Comparison of ENCODE assay signal across 9 mouse cellular contexts in the genomic region with DNA sequence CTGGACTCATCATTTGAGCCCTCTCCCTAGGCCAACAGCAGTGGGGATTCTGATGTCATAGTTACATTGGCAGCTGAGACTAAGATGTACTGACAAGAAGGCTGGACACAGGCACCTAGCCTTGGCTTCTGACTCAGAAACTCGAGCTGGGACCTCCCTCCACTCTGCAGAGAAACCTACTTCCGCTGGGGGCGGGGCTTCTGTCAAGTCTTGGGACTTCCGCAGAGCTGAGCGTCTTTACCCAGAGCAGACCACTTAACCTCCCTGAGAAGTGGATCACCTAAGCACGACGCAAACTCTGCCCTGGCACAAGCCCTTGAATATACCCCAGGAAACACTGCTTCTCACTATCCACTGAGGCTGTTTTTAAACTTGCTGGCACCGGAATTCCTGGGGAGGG. TPM values are rescaled to one million over a fixed set of nuclear protein-coding genes. Genes with fewer than 3 reads are reported as not detected.
DNase-seq lines count a peak whose midpoint lies in the region; ATAC-seq and TF ChIP-seq lines count a peak whose summit lies in the region.
"Had no signal": no experiment of that assay in that cellular context is flagged by ENCODE, and none has a peak within 500 bp of the region (broad histone marks: within the 10 kb centered on the region; RNA-seq: fewer than 3 reads in every experiment).

No protein-coding gene starts in this region.

- H3K4me2 ChIP-seq in intestine, embryonic 14.5 days (ENCODE audit: low read length) = 0 out of 2 replicates have a peak overlapping the region, but pooled peaks have one; percentile 16
- no peak overlapping the region for H3K4me2 ChIP-seq in forebrain, embryonic 15.5 days (replicated peaks)
- H3K4me2 ChIP-seq: limb, embryonic 15.5 days had no signal

- H3K9ac ChIP-seq in intestine, embryonic 14.5 days (ENCODE audit: low read length) = no peak overlapping the region
- H3K9ac ChIP-seq in forebrain, embryonic 15.5 days (replicated peaks) = no peak overlapping the region
- H3K9ac ChIP-seq: limb, embryonic 15.5 days had no signal

- no peak for ATAC-seq in intestine, embryonic 14.5 days (replicated peaks; ENCODE audit: low FRiP score, low TSS enrichment, low read depth)
- no peak for ATAC-seq in forebrain, embryonic 15.5 days (replicated peaks)

- 0 out of 2 replicates have a peak, but pooled peaks cover 2% of the 10 kb centered on the region for H3K27me3 ChIP-seq in intestine, embryonic 14.5 days (replicated peaks; ENCODE audit: control insufficient read depth, insufficient read depth, low read length)
- no peaks in the 10 kb centered on the region for H3K27me3 ChIP-seq in thymus, adult 2 months (ENCODE audit: control insufficient read depth, insufficient read depth, low read length)
- H3K27me3 ChIP-seq in forebrain, embryonic 15.5 days = no peaks in the 10 kb centered on the region

- H3K9me3 ChIP-seq in intestine, embryonic 14.5 days (ENCODE audit: control insufficient read depth, low read length) = no peaks in the 10 kb centered on the region
- H3K9me3 ChIP-seq in forebrain, embryonic 15.5 days = no peaks in the 10 kb centered on the region
- H3K9me3 ChIP-seq: limb, embryonic 15.5 days had no signal

- 13% methylated on average over 8 of the region's 8 CpGs for WGBS in intestine, embryonic 14.5 days
- WGBS in thymus, adult 2 months = 7% methylated on average over 8 of the region's 8 CpGs
- 29% methylated on average over 8 of the region's 8 CpGs for whole genome bisulfite sequencing in forebrain, embryonic 15.5 days

- H3K4me3 ChIP-seq in intestine, embryonic 14.5 days (ENCODE audit: low read depth, low read length) = no peak overlapping the region
- H3K4me3 ChIP-seq in thymus, adult 2 months (ENCODE audit: control insufficient read depth, insufficient read depth, low read length) = no peak overlapping the region
- no peak overlapping the region for H3K4me3 ChIP-seq in forebrain, embryonic 15.5 days
- H3K4me3 ChIP-seq: limb, embryonic 15.5 days had no signal

- TF ChIP-seq CTCF in thymus, adult 2 months (IDR thresholded peaks at IDR 0.05; ENCODE audit: borderline replicate concordance, control insufficient read depth, extremely low read depth, insufficient read depth, low read length, poor library complexity) = no peak

- TF ChIP-seq POLR2A in thymus, adult 2 months (IDR thresholded peaks at IDR 0.05; ENCODE audit: control insufficient read depth, extremely low read depth, insufficient read depth, low read length, poor library complexity) = no peak

- no peak overlapping the region for H3K27ac ChIP-seq in intestine, embryonic 14.5 days (ENCODE audit: low read depth)
- H3K27ac ChIP-seq in thymus, adult 2 months (ENCODE audit: control insufficient read depth, insufficient read depth, low read length) = peak overlapping the region; percentile 61; the same call in 1 of the 2 replicates
- H3K27ac ChIP-seq in forebrain, embryonic 15.5 days (replicated peaks) = no peak overlapping the region
- H3K27ac ChIP-seq: limb, embryonic 15.5 days had no signal

- DNase-seq in spleen, adult 18-20 months = peak; percentile 80 to 91
- no peak for DNase-seq in spleen, adult 12 weeks (ENCODE audit: low spot score)
- DNase-seq in gastrocnemius, adult 18-20 months (ENCODE audit: low spot score) = peak; percentile 38
- DNase-seq in intestine, embryonic 14.5 days (ENCODE audit: low spot score) = no peak
- DNase-seq in lung, postnatal 25 days (ENCODE audit: low spot score) = peak; percentile 86
- DNase-seq in thymus, adult 2 months = peak; percentile 93
- DNase-seq in right cerebral cortex, adult 18-20 months = no peak

- H3K36me3 ChIP-seq in intestine, embryonic 14.5 days (ENCODE audit: control insufficient read depth, insufficient read depth, low read length) = no peaks in the 10 kb centered on the region
- no peaks in the 10 kb centered on the region for H3K36me3 ChIP-seq in thymus, adult 2 months (ENCODE audit: control insufficient read depth, insufficient read depth, low read length)
- H3K36me3 ChIP-seq in forebrain, embryonic 15.5 days = no peaks in the 10 kb centered on the region
- H3K36me3 ChIP-seq: limb, embryonic 15.5 days had no signal

- H3K4me1 ChIP-seq in intestine, embryonic 14.5 days (replicated peaks; ENCODE audit: control insufficient read depth, insufficient read depth, low read length) = no peaks in the 10 kb centered on the region; the same call in 1 of the 2 replicates
- H3K4me1 ChIP-seq in thymus, adult 2 months (replicated peaks; ENCODE audit: control insufficient read depth, insufficient read depth, low read length) = peaks cover 43% of the 10 kb centered on the region
- H3K4me1 ChIP-seq in forebrain, embryonic 15.5 days = no peaks in the 10 kb centered on the region

RNA-seq across cellular contexts. Expression of a gene that starts 16.8 kb away (rescaled TPM):
- under 1 TPM; 0.30 to 0.97 TPM for total RNA-seq in gastrocnemius, adult 18-20 months (2021)
- 1.7 and 2.4 TPM in 2 replicates for polyA plus RNA-seq in intestine, embryonic 14.5 days (2014; fragmentation: Nextera tagmentation; extraction: Ambion mirVana)
- 76.7 and 80.4 TPM in 2 replicates for polyA plus RNA-seq in thymus, adult 2 months (2012; rRNA removed)
- polyA plus RNA-seq in forebrain, embryonic 15.5 days (2015; fragmentation: Nextera tagmentation; extraction: Ambion mirVana) = 0.46 and 1.6 TPM in 2 replicates

RNA-seq across cellular contexts. Expression of a gene that starts 30.9 kb away (rescaled TPM):
- total RNA-seq in gastrocnemius, adult 18-20 months (2021) = under 1 TPM; 0.59 to 0.71 TPM
- polyA plus RNA-seq in intestine, embryonic 14.5 days (2014; fragmentation: Nextera tagmentation; extraction: Ambion mirVana) = 7.8 and 8.3 TPM in 2 replicates
- polyA plus RNA-seq in thymus, adult 2 months (2012; rRNA removed) = 18.8 and 24.1 TPM in 2 replicates
- polyA plus RNA-seq in forebrain, embryonic 15.5 days (2015; fragmentation: Nextera tagmentation; extraction: Ambion mirVana) = 5.2 and 6.5 TPM in 2 replicates

Comparison
In these comparisons a context has a peak if more than half of its experiments do, and no peak if none do; other contexts are left out.
1. DNase-seq: peak in spleen, adult 18-20 months (2 of 2), gastrocnemius, adult 18-20 months (single experiment), lung, postnatal 25 days (single experiment) and thymus, adult 2 months (single experiment); none in spleen, adult 12 weeks (single experiment), intestine, embryonic 14.5 days (single experiment) and right cerebral cortex, adult 18-20 months (single experiment).
2. RNA of a gene that starts 16.8 kb away (polyA plus RNA-seq): 76.7 to 80.4 TPM in thymus, adult 2 months; 1.7 to 2.4 TPM in intestine, embryonic 14.5 days and 0.46 to 1.6 TPM in forebrain, embryonic 15.5 days; every median in the first group is over 10 times any median in the second.